Mouse (Mus musculus): ENCODE measurements around the gene Rtkn.

DNA sequence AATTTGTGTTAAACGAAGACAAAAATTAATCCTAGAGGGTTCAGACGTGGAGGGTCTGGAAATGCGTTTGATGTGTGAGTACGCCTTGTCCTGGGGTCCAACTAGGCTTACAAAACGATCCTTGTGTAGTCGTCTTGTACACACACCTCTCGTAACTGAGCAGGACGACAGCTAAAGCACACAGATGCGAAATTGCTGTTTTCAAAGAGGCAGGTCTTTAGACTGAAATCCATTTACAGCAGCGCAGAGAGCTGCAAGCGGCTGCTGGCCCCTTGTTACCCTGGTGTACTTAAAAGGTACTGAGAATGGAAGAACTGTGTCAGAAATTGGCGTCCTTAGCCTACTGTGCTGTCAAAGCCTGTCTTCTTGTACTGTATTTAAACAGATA lies 31.0 kb downstream of the Rtkn start:
- no peak for TF ChIP-seq POLR2A (IDR thresholded peaks at IDR 0.05; ENCODE audit: insufficient read depth, low read depth, low read length)
- TF ChIP-seq CTCF (IDR thresholded peaks at IDR 0.05), result peak; percentile 30; the same call in 1 of the 2 replicates
- no peak for TF ChIP-seq EP300 (IDR thresholded peaks at IDR 0.05; ENCODE audit: insufficient read depth, low read depth, low read length)
